Comparison of ENCODE assay signal across 7 mouse cellular contexts in genomic region chr17:34186885-34187260, GRCm38 (mm10). TPM values are rescaled to one million over a fixed set of nuclear protein-coding genes. Genes with fewer than 3 reads are reported as not detected.
DNase-seq lines count a peak whose midpoint lies in the region; ATAC-seq and TF ChIP-seq lines count a peak whose summit lies in the region.

No protein-coding gene starts in this region.

- peak overlapping the region; percentile 62 for H3K4me3 ChIP-seq in thymus, adult 2 months (ENCODE audit: control insufficient read depth, insufficient read depth, low read length)
- peak overlapping the region; percentile 53 for H3K4me3 ChIP-seq in forebrain, postnatal 0 days (ENCODE audit: low read depth, low read length)
- H3K4me3 ChIP-seq in liver, postnatal 0 days (ENCODE audit: low read depth, low read length) = peak overlapping the region; percentile 72

- no peak for TF ChIP-seq CTCF in thymus, adult 2 months (IDR thresholded peaks at IDR 0.05; ENCODE audit: borderline replicate concordance, control insufficient read depth, extremely low read depth, insufficient read depth, low read length, poor library complexity)
- TF ChIP-seq CTCF in forebrain, postnatal 0 days (IDR thresholded peaks at IDR 0.05; ENCODE audit: low read depth) = no peak
- no peak for TF ChIP-seq CTCF in liver, postnatal 0 days (IDR thresholded peaks at IDR 0.05; ENCODE audit: low read depth)

- H3K4me2 ChIP-seq in forebrain, postnatal 0 days (ENCODE audit: low read depth) = peak overlapping the region; percentile 90
- H3K4me2 ChIP-seq in liver, postnatal 0 days (ENCODE audit: low read depth, low read length) = peak overlapping the region; percentile 95

- H3K9me3 ChIP-seq in forebrain, postnatal 0 days (ENCODE audit: low read length) = no peaks in the 10 kb centered on the region
- no peaks in the 10 kb centered on the region for H3K9me3 ChIP-seq in liver, postnatal 0 days (ENCODE audit: low read length)

- no peaks in the 10 kb centered on the region for H3K27me3 ChIP-seq in thymus, adult 2 months (ENCODE audit: control insufficient read depth, insufficient read depth, low read length)
- peaks cover 16% of the 10 kb centered on the region for H3K27me3 ChIP-seq in forebrain, postnatal 0 days (ENCODE audit: insufficient read depth, low read length)
- H3K27me3 ChIP-seq in liver, postnatal 0 days (ENCODE audit: insufficient read depth, low read length) = no peaks in the 10 kb centered on the region

- WGBS in thymus, adult 2 months = under 1% methylated on average over 14 of the region's 14 CpGs
- 1% methylated on average over 14 of the region's 14 CpGs for WGBS in forebrain, postnatal 0 days
- WGBS in liver, postnatal 0 days (ENCODE audit: insufficient replicate concordance) = under 1% methylated on average over 14 of the region's 14 CpGs

- H3K27ac ChIP-seq in thymus, adult 2 months (ENCODE audit: control insufficient read depth, insufficient read depth, low read length) = peak overlapping the region; percentile 86
- H3K27ac ChIP-seq in forebrain, postnatal 0 days (ENCODE audit: low read depth, low read length) = no peak overlapping the region
- H3K27ac ChIP-seq in liver, postnatal 0 days (ENCODE audit: low read depth) = peak overlapping the region; percentile 79

- peak overlapping the region; percentile 58 for H3K9ac ChIP-seq in forebrain, postnatal 0 days
- H3K9ac ChIP-seq in liver, postnatal 0 days (replicated peaks) = peak overlapping the region; percentile 77

- TF ChIP-seq POLR2A in thymus, adult 2 months (IDR thresholded peaks at IDR 0.05; ENCODE audit: control insufficient read depth, extremely low read depth, insufficient read depth, low read length, poor library complexity) = no peak

- TF ChIP-seq EP300 in liver, postnatal 0 days (IDR thresholded peaks at IDR 0.05; ENCODE audit: low read depth) = no peak

- ATAC-seq in forebrain, postnatal 0 days = peak; percentile 38
- ATAC-seq in liver, postnatal 0 days = peak; percentile 28
- ATAC-seq in cerebellum, adult (ENCODE audit: insufficient number of reproducible peaks, low FRiP score, low TSS enrichment) = no peak

- peaks cover 35% of the 10 kb centered on the region for H3K4me1 ChIP-seq in thymus, adult 2 months (replicated peaks; ENCODE audit: control insufficient read depth, insufficient read depth, low read length)
- H3K4me1 ChIP-seq in forebrain, postnatal 0 days (ENCODE audit: insufficient read depth) = peaks cover 7% of the 10 kb centered on the region; the same call in 1 of the 2 replicates
- peaks cover 16% of the 10 kb centered on the region for H3K4me1 ChIP-seq in liver, postnatal 0 days (ENCODE audit: insufficient read depth)

- H3K36me3 ChIP-seq in thymus, adult 2 months (ENCODE audit: control insufficient read depth, insufficient read depth, low read length) = peaks cover 13% of the 10 kb centered on the region
- H3K36me3 ChIP-seq in forebrain, postnatal 0 days (ENCODE audit: insufficient read depth) = no peaks in the 10 kb centered on the region
- peaks cover 19% of the 10 kb centered on the region; the same call in 1 of the 2 replicates for H3K36me3 ChIP-seq in liver, postnatal 0 days (replicated peaks; ENCODE audit: insufficient read depth, low read length)

- no peak for DNase-seq in thymus, adult 2 months
- DNase-seq in thymus, postnatal 14 days = no peak
- DNase-seq in forebrain, postnatal 0 days = no peak
- no peak for DNase-seq in liver, postnatal 0 days
- no peak for DNase-seq in frontal cortex, adult 2 months (ENCODE audit: extremely low spot score in 1 of 2, low spot score in 1 of 2)
- no peak for DNase-seq in thymus, postnatal 36 days

RNA-seq across cellular contexts. Expression of gene Tap1, which starts 0.5 kb away (rescaled TPM):
- polyA plus RNA-seq in thymus, adult 2 months (2012; rRNA removed) = 197 and 202 TPM in 2 replicates
- total RNA-seq in forebrain, postnatal 0 days (2014; rRNA removed) = 5.2 and 7.5 TPM in 2 replicates
- polyA plus RNA-seq in forebrain, postnatal 0 days (2015; fragmentation: Nextera tagmentation; extraction: Ambion mirVana) = 4.6 and 5.0 TPM in 2 replicates
- polyA plus RNA-seq in liver, postnatal 0 days (2015; fragmentation: Nextera tagmentation; extraction: Ambion mirVana) = 8.8 and 9.3 TPM in 2 replicates
- 4.0 and 4.1 TPM in 2 replicates for polyA plus RNA-seq in frontal cortex, adult 2 months (2012; rRNA removed)

RNA-seq across cellular contexts. Expression of gene Psmb9, which starts 0.7 kb away (rescaled TPM):
- 288 and 334 TPM in 2 replicates for polyA plus RNA-seq in thymus, adult 2 months (2012; rRNA removed)
- 1.2 and 1.9 TPM in 2 replicates for total RNA-seq in forebrain, postnatal 0 days (2014; rRNA removed)
- polyA plus RNA-seq in forebrain, postnatal 0 days (2015; fragmentation: Nextera tagmentation; extraction: Ambion mirVana) = 2.0 and 2.3 TPM in 2 replicates
- polyA plus RNA-seq in liver, postnatal 0 days (2015; fragmentation: Nextera tagmentation; extraction: Ambion mirVana) = 20.4 and 22.9 TPM in 2 replicates
- polyA plus RNA-seq in frontal cortex, adult 2 months (2012; rRNA removed) = 4.5 and 4.7 TPM in 2 replicates

RNA-seq across cellular contexts. Expression of gene Psmb8, which starts 10.6 kb away (rescaled TPM):
- 656 and 705 TPM in 2 replicates for polyA plus RNA-seq in thymus, adult 2 months (2012; rRNA removed)
- 1.5 and 2.9 TPM in 2 replicates for total RNA-seq in forebrain, postnatal 0 days (2014; rRNA removed)
- polyA plus RNA-seq in forebrain, postnatal 0 days (2015; fragmentation: Nextera tagmentation; extraction: Ambion mirVana) = 4.8 and 7.2 TPM in 2 replicates
- 49.7 and 51.6 TPM in 2 replicates for polyA plus RNA-seq in liver, postnatal 0 days (2015; fragmentation: Nextera tagmentation; extraction: Ambion mirVana)
- 10.1 and 12.1 TPM in 2 replicates for polyA plus RNA-seq in frontal cortex, adult 2 months (2012; rRNA removed)

RNA-seq across cellular contexts. Expression of gene Tap2, which starts 16.5 kb away (rescaled TPM):
- 231 and 232 TPM in 2 replicates for polyA plus RNA-seq in thymus, adult 2 months (2012; rRNA removed)
- total RNA-seq in forebrain, postnatal 0 days (2014; rRNA removed) = 1.3 and 1.9 TPM in 2 replicates
- polyA plus RNA-seq in forebrain, postnatal 0 days (2015; fragmentation: Nextera tagmentation; extraction: Ambion mirVana) = 3.2 and 3.8 TPM in 2 replicates
- 9.8 and 10.5 TPM in 2 replicates for polyA plus RNA-seq in liver, postnatal 0 days (2015; fragmentation: Nextera tagmentation; extraction: Ambion mirVana)
- polyA plus RNA-seq in frontal cortex, adult 2 months (2012; rRNA removed) = 9.1 and 10.1 TPM in 2 replicates

RNA-seq across cellular contexts. Expression of gene H2-DMb1, which starts 34.0 kb away (rescaled TPM):
- polyA plus RNA-seq in thymus, adult 2 months (2012; rRNA removed) = 130 and 197 TPM in 2 replicates
- total RNA-seq in forebrain, postnatal 0 days (2014; rRNA removed) = 0.62 and 2.8 TPM in 2 replicates
- 1.5 and 1.7 TPM in 2 replicates for polyA plus RNA-seq in forebrain, postnatal 0 days (2015; fragmentation: Nextera tagmentation; extraction: Ambion mirVana)
- 3.9 and 4.0 TPM in 2 replicates for polyA plus RNA-seq in liver, postnatal 0 days (2015; fragmentation: Nextera tagmentation; extraction: Ambion mirVana)
- 3.1 and 3.5 TPM in 2 replicates for polyA plus RNA-seq in frontal cortex, adult 2 months (2012; rRNA removed)

Comparison
In these comparisons a context has a peak if more than half of its experiments do, and no peak if none do; other contexts are left out.
1. RNA of gene Tap1, which starts 0.5 kb away (polyA plus RNA-seq): 197 to 202 TPM in thymus, adult 2 months; 8.8 to 9.3 TPM in liver, postnatal 0 days, 4.6 to 5.0 TPM in forebrain, postnatal 0 days and 4.0 to 4.1 TPM in frontal cortex, adult 2 months; every median in the first group is over 10 times any median in the second.
2. RNA of gene Psmb9, which starts 0.7 kb away (polyA plus RNA-seq): 288 to 334 TPM in thymus, adult 2 months; 20.4 to 22.9 TPM in liver, postnatal 0 days, 4.5 to 4.7 TPM in frontal cortex, adult 2 months and 2.0 to 2.3 TPM in forebrain, postnatal 0 days; every median in the first group is over 10 times any median in the second.
3. RNA of gene Psmb8, which starts 10.6 kb away (polyA plus RNA-seq): 656 to 705 TPM in thymus, adult 2 months; 49.7 to 51.6 TPM in liver, postnatal 0 days, 10.1 to 12.1 TPM in frontal cortex, adult 2 months and 4.8 to 7.2 TPM in forebrain, postnatal 0 days; every median in the first group is over 10 times any median in the second.
4. Peak in every context shown above with its lines, with median percentiles within 50 percentile points of each other: H3K4me3 ChIP-seq.